Mouse (Mus musculus): ENCODE results near the gene Rbm43.

Rbm43 gene

GRCm38 (mm10) chr2:51934574-51935334 is at the start of gene Rbm43:
Gene Rbm43 (minus strand): TSS chr2:51935163.
- DNase-seq (ENCODE audit: low read depth), result peak; percentile 89

- DNase-seq (ENCODE audit: low read depth), result peak; percentile 67
These were observed 47.3 kb upstream of the Rbm43 start for GRCm38 (mm10) chr2:51982288-51982687.

- peak; percentile 57 for DNase-seq (ENCODE audit: low read depth)
These were observed 46.7 kb upstream of the Rbm43 start for GRCm38 (mm10) chr2:51981630-51982029.

- DNase-seq (ENCODE audit: low read depth), result peak; percentile 60
These were observed 38.5 kb upstream of the Rbm43 start, which contains the start of gene Nmi for GRCm38 (mm10) chr2:51973410-51973968. Gene Nmi (minus strand): TSS chr2:51973494.

GRCm38 (mm10) chr2:51972641-51973409 is 37.9 kb upstream of the Rbm43 start:
- peak; percentile 82 for DNase-seq (ENCODE audit: low read depth)

GRCm38 (mm10) chr2:51972142-51972541 is 37.2 kb upstream of the Rbm43 start:
- peak; percentile 86 for DNase-seq (ENCODE audit: low read depth)

- DNase-seq (ENCODE audit: low read depth), result no peak
These were observed 35.9 kb upstream of the Rbm43 start for GRCm38 (mm10) chr2:51970897-51971296.

- no peak for DNase-seq (ENCODE audit: low read depth)
These were observed 32.3 kb upstream of the Rbm43 start for GRCm38 (mm10) chr2:51967288-51967687.

- DNase-seq (ENCODE audit: low read depth), result no peak
These were observed 18.8 kb upstream of the Rbm43 start for GRCm38 (mm10) chr2:51953648-51954204.

GRCm38 (mm10) chr2:51950876-51951275 is 15.9 kb upstream of the Rbm43 start:
- no peak for DNase-seq (ENCODE audit: low read depth)

- DNase-seq (ENCODE audit: low read depth), result no peak
These were observed 13.3 kb upstream of the Rbm43 start for GRCm38 (mm10) chr2:51948105-51948830.

GRCm38 (mm10) chr2:51945812-51946211 is 10.8 kb upstream of the Rbm43 start:
- DNase-seq (ENCODE audit: low read depth), result no peak

GRCm38 (mm10) chr2:51941832-51942231 is 6.9 kb upstream of the Rbm43 start:
- DNase-seq (ENCODE audit: low read depth), result no peak

GRCm38 (mm10) chr2:51938750-51939149 is 3.8 kb upstream of the Rbm43 start:
- DNase-seq (ENCODE audit: low read depth), result no peak

GRCm38 (mm10) chr2:51937004-51937403 is 2.0 kb upstream of the Rbm43 start:
- no peak for DNase-seq (ENCODE audit: low read depth)

- no peak for DNase-seq (ENCODE audit: low read depth)
These were observed 1.6 kb upstream of the Rbm43 start for GRCm38 (mm10) chr2:51936585-51936984.

- no peak for DNase-seq (ENCODE audit: low read depth)
These were observed 958 bp upstream of the Rbm43 start for GRCm38 (mm10) chr2:51935921-51936320.

- DNase-seq (ENCODE audit: low read depth), result peak; percentile 80
These were observed 1.4 kb downstream of the Rbm43 start for GRCm38 (mm10) chr2:51933341-51934134.

GRCm38 (mm10) chr2:51931241-51931640 is 3.7 kb downstream of the Rbm43 start:
- DNase-seq (ENCODE audit: low read depth), result no peak

GRCm38 (mm10) chr2:51914944-51915680 is 19.9 kb downstream of the Rbm43 start:
- DNase-seq (ENCODE audit: low read depth), result peak; percentile 82

All from 416B (cell line).